In the genomic region with DNA sequence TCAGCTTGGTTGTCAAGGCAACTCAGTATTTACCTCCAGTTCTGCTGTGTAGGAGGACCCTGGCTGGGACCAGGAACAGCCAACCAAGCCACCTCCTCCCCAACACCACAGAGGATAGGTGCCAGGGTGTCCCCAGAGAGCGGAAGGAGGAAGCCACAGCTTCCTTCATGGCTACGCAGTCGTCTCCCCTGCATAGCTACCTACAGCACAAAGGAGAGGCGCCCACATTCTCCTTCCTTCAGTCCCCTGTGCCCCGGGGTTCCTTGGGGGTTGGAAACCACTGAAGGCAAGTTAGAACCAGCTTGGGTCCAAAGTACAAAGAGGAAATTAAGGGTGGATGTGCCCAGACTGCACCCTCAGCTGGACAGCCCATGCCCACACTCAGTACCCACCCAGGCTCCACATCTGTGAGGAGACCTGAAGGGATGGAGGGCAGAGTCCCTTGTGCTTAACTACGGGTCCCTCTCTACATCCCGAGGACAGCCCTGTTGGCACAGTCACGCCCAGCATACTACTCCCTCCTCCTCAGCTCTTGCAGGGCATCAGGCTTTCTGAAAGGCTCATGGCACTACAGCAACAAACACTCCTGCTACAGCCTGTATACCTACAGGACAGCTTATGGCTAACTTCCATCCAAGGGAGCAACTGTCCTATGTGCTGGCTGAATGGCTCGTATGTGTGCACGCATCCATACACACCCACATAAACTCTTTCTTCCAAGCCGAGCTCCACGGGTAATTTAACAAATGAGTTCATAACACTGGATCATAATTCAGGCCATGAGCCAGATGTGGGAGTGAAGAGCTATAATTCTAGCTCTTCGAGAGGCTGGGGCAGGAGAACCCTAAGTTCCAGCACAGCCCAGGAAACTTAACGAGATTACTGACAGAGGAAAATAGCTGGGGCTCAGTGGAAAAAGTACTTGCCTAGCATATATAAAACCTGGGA, we compare ENCODE assay signal across 8 mouse cellular contexts. TPM values are rescaled to one million over a fixed set of nuclear protein-coding genes. Genes with fewer than 3 reads are reported as not detected.
DNase-seq lines count a peak whose midpoint lies in the region; ATAC-seq and TF ChIP-seq lines count a peak whose summit lies in the region.

No protein-coding gene starts in this region.

- peaks cover 97% of the 10 kb centered on the region for H3K4me1 ChIP-seq in liver, embryonic 12.5 days
- peaks cover 41% of the 10 kb centered on the region for H3K4me1 ChIP-seq in lung, postnatal 0 days (ENCODE audit: insufficient read depth, low read depth, low read length)

- intact Hi-C loops in gastrocnemius, postnatal 36 days (cut with DNase I): loop anchor here (2.0 kb wide), 1 partner anchor 29 kb away; no protein-coding TSS in a partner anchor

- DNase-seq in liver: no peak
- peak; percentile 94 for DNase-seq in brain, adult 2 months (ENCODE audit: low read depth, low spot score)
- DNase-seq in gastrocnemius, postnatal 36 days: peak; percentile 56 to 68
- peak; percentile 91 for DNase-seq in kidney, adult 9 months
- DNase-seq in lung, postnatal 0 days (ENCODE audit: low spot score): no peak
- DNase-seq in right cerebral cortex, postnatal 36 days (ENCODE audit: low spot score in 2 of 2): peak; percentile 79 to 89
- no peak for DNase-seq in embryo, embryonic 9.5 days (ENCODE audit: extremely low spot score)

- no peak overlapping the region for H3K4me3 ChIP-seq in liver, embryonic 12.5 days
- H3K4me3 ChIP-seq in lung, postnatal 0 days (ENCODE audit: low read depth, low read length): no peak overlapping the region

- H3K36me3 ChIP-seq in liver, embryonic 12.5 days: peaks cover 5% of the 10 kb centered on the region; the same call in 1 of the 2 replicates
- H3K36me3 ChIP-seq in lung, postnatal 0 days (ENCODE audit: insufficient read depth, low read length): no peaks in the 10 kb centered on the region

- no peaks in the 10 kb centered on the region for H3K27me3 ChIP-seq in liver, embryonic 12.5 days (replicated peaks)
- no peaks in the 10 kb centered on the region for H3K27me3 ChIP-seq in lung, postnatal 0 days (replicated peaks; ENCODE audit: insufficient read depth, low read length)

- no peak for TF ChIP-seq CTCF in lung, postnatal 0 days (IDR thresholded peaks at IDR 0.05)

- 0 out of 2 replicates have a peak overlapping the region, but pooled peaks have one; percentile 1 for H3K9ac ChIP-seq in liver, embryonic 12.5 days
- H3K9ac ChIP-seq in lung, postnatal 0 days (replicated peaks; ENCODE audit: low read depth): no peak overlapping the region

- ATAC-seq in liver, embryonic 12.5 days: no peak
- ATAC-seq in lung, postnatal 0 days: peak; percentile 88

- no peak; the same call in 1 of the 2 replicates for TF ChIP-seq EP300 in lung, postnatal 0 days (IDR thresholded peaks at IDR 0.05)

- peak overlapping the region; percentile 27; the same call in 1 of the 2 replicates for H3K27ac ChIP-seq in liver, embryonic 12.5 days
- H3K27ac ChIP-seq in lung, postnatal 0 days (ENCODE audit: low read length): peak overlapping the region; percentile 90

- WGBS in liver, embryonic 12.5 days (ENCODE audit: insufficient replicate concordance): 58% methylated on average over 14 of the region's 14 CpGs
- WGBS in lung, postnatal 0 days: 34% methylated on average over 14 of the region's 14 CpGs

- no peak overlapping the region for H3K4me2 ChIP-seq in liver, embryonic 12.5 days
- H3K4me2 ChIP-seq in lung, postnatal 0 days (replicated peaks; ENCODE audit: low read depth, low read length): peak overlapping the region; percentile 43

- no peaks in the 10 kb centered on the region for H3K9me3 ChIP-seq in liver, embryonic 12.5 days (replicated peaks)
- H3K9me3 ChIP-seq in lung, postnatal 0 days (ENCODE audit: low read length): no peaks in the 10 kb centered on the region

RNA-seq across cellular contexts. Expression of a gene that starts 9.0 kb away (rescaled TPM):
- not detected in 2 replicates for polyA plus RNA-seq in liver, embryonic 12.5 days (2016; fragmentation: Nextera tagmentation; extraction: Ambion mirVana)
- not detected for total RNA-seq in gastrocnemius, postnatal 36 days (2021)
- 0.18 and 0.27 TPM in 2 replicates for polyA plus RNA-seq in lung, postnatal 0 days (2015; fragmentation: Nextera tagmentation; extraction: Ambion mirVana)

RNA-seq across cellular contexts. Expression of a gene that starts 13.0 kb away (rescaled TPM):
- polyA plus RNA-seq in liver, embryonic 12.5 days (2016; fragmentation: Nextera tagmentation; extraction: Ambion mirVana): 17.7 and 20.8 TPM in 2 replicates
- total RNA-seq in gastrocnemius, postnatal 36 days (2021): 10 to 100 TPM; 42.3 to 47.7 TPM
- 78.2 and 89.0 TPM in 2 replicates for polyA plus RNA-seq in lung, postnatal 0 days (2015; fragmentation: Nextera tagmentation; extraction: Ambion mirVana)

Comparison
In these comparisons a context has a peak if more than half of its experiments do, and no peak if none do; other contexts are left out.
1. DNase-seq: peak in brain, adult 2 months (single experiment), gastrocnemius, postnatal 36 days (2 of 2), kidney, adult 9 months (single experiment) and right cerebral cortex, postnatal 36 days (2 of 2); none in liver (single experiment), lung, postnatal 0 days (single experiment) and embryo, embryonic 9.5 days (single experiment).